ENCODE assay signal across 19 mouse cellular contexts in genomic region chr7:137084651-137085050, GRCm38 (mm10).
"Had no signal": no experiment of that assay in that cellular context is flagged by ENCODE, and none has a peak within 500 bp of the region (broad histone marks: within the 10 kb centered on the region; RNA-seq: fewer than 3 reads in every experiment).

No protein-coding gene starts in this region.

- H3K27ac ChIP-seq: intestine, embryonic 15.5 days; kidney, postnatal 0 days; liver, embryonic 14.5 days; macrophage; midbrain, embryonic 13.5 days; stomach, embryonic 15.5 days had no signal

- ATAC-seq: hindbrain, embryonic 16.5 days; intestine, embryonic 15.5 days; liver, postnatal 0 days; lung, postnatal 0 days; midbrain, embryonic 13.5 days; midbrain, embryonic 16.5 days had no signal

- H3K36me3 ChIP-seq: intestine, embryonic 15.5 days; midbrain, embryonic 13.5 days; neural tube, embryonic 13.5 days; stomach, embryonic 15.5 days had no signal

- H3K27me3 ChIP-seq: intestine, embryonic 15.5 days; stomach, embryonic 15.5 days had no signal

- H3K4me2 ChIP-seq: intestine, embryonic 15.5 days; liver, embryonic 11.5 days; lung, embryonic 14.5 days; midbrain, embryonic 13.5 days; neural tube, embryonic 13.5 days; stomach, embryonic 15.5 days had no signal

- H3K4me3 ChIP-seq: intestine, embryonic 15.5 days; midbrain, embryonic 13.5 days; myocyte; neural tube, embryonic 13.5 days; stomach, embryonic 15.5 days had no signal

- DNase-seq: left cerebral cortex, postnatal 4 days; liver, postnatal 0 days; lung, embryonic 14.5 days; retina, postnatal 1 day; right cerebral cortex, postnatal 25 days; spleen, adult 18-20 months; thymus, postnatal 25 days had no signal

- H3K9me3 ChIP-seq: intestine, embryonic 15.5 days; midbrain, embryonic 13.5 days; neural tube, embryonic 13.5 days; stomach, embryonic 15.5 days had no signal

- H3K9ac ChIP-seq: intestine, embryonic 15.5 days; liver, embryonic 14.5 days; liver, postnatal 0 days; lung, embryonic 14.5 days; midbrain, embryonic 13.5 days; neural tube, embryonic 13.5 days; stomach, embryonic 15.5 days had no signal
